Mouse (Mus musculus) neural tube, embryonic 13.5 days (tissue): ENCODE data around the gene Shisal1. TPM values are rescaled to one million over a fixed set of nuclear protein-coding genes. Genes with fewer than 3 reads are reported as not detected.
A peak's percentile ranks its signal among the peaks of the same experiment; 100 is the strongest.

Experiments
- ATAC-seq: fragments of 200-750 bp; cut with Nextera tagmentation; 2 replicates; pipeline ENCODE4 v1.8.0; 2017; ENCODE audit warnings: low read depth, mild to moderate bottlenecking, moderate TSS enrichment, moderate library complexity
- H3K27ac ChIP-seq: fragments of 300-500 bp; sonication (generic); replicated peaks from 2 replicates; pipeline ENCODE4 v1.5.1; 2015; ENCODE audit warnings: moderate library complexity, mild to moderate bottlenecking, inconsistent platforms
- H3K27me3 ChIP-seq: fragments of 300-500 bp; sonication (generic); 2 replicates; pipeline ENCODE4 v1.6.1; 2015; ENCODE audit warnings: mild to moderate bottlenecking, inconsistent platforms
- H3K36me3 ChIP-seq: fragments of 300-500 bp; sonication (generic); 2 replicates; pipeline ENCODE4 v1.6.1; 2015; ENCODE audit warnings: mild to moderate bottlenecking, inconsistent platforms
- H3K4me1 ChIP-seq: fragments of 300-500 bp; sonication (generic); replicated peaks from 2 replicates; pipeline ENCODE4 v1.6.1; 2015; ENCODE audit warnings: inconsistent platforms
- H3K4me2 ChIP-seq: fragments of 300-500 bp; sonication (generic); 2 replicates; pipeline ENCODE4 v1.6.1; 2015; ENCODE audit warnings: inconsistent platforms, mild to moderate bottlenecking, moderate library complexity
- H3K4me3 ChIP-seq: fragments of 300-500 bp; sonication (generic); 2 replicates; pipeline ENCODE4 v1.5.1; 2015; ENCODE audit warnings: mild to moderate bottlenecking, inconsistent platforms
- H3K9ac ChIP-seq: fragments of 300-500 bp; sonication (generic); 2 replicates; pipeline ENCODE4 v1.6.1; 2015; ENCODE audit warnings: moderate library complexity, mild to moderate bottlenecking, inconsistent platforms
- H3K9me3 ChIP-seq: fragments of 300-500 bp; sonication (generic); 2 replicates; pipeline ENCODE4 v1.6.1; 2016; ENCODE audit warnings: inconsistent platforms
- WGBS: fragments of 180-500 bp; shearing (Covaris S2); methylation state at CpG from one replicate; pipeline ENCODE4 v1.1.7; 2015; 5-methylcytosine and 5-hydroxymethylcytosine counted together
- polyA plus RNA-seq: library from polyadenylated mRNA; unstranded; fragments of >200 nt; fragmentation: Nextera tagmentation; extraction: Ambion mirVana; gene quantifications from 2 replicates; pipeline ENCODE4 v1.2.1, GENCODE M21; 2015

Shisal1 gene
- 10.1 and 13.4 TPM in 2 replicates for polyA plus RNA-seq

- H3K27ac ChIP-seq: peak within 1 kb of the TSS; percentile 49
Measured at GRCm38 (mm10) chr15:84446997-84447396, at the start of gene Shisal1. TSS of gene Shisal1 (minus strand) at chr15:84447097.

GRCm38 (mm10) chr15:84490486-84490885, 43.6 kb upstream of the Shisal1 start:
- Histone ChIP-seq H3K27me3 (no peaks in the 10 kb centered on the region), H3K27ac (0 out of 2 replicates have a peak overlapping the region, but pooled peaks have one; percentile 23), H3K9ac (no peak overlapping the region), H3K4me3 (no peak overlapping the region), H3K4me1 (peaks cover 8% of the 10 kb centered on the region), H3K36me3 (no peaks in the 10 kb centered on the region), H3K4me2 (no peak overlapping the region), H3K9me3 (no peaks in the 10 kb centered on the region)
- ATAC-seq: no peak
- 37% methylated on average over 7 of the region's 7 CpGs for WGBS

More at GRCm38 (mm10) chr15:84446997-84447396, at the start of gene Shisal1:
- 15% methylated on average over 9 of the region's 9 CpGs for WGBS
- Histone ChIP-seq H3K9me3 (no peaks in the 10 kb centered on the region), H3K4me2 (peak within 1 kb of the TSS; percentile 90), H3K9ac (peak within 1 kb of the TSS; percentile 85), H3K36me3 (no peaks in the 10 kb centered on the region), H3K4me1 (peaks cover 55% of the 10 kb centered on the region), H3K27me3 (peaks cover 48% of the 10 kb centered on the region), H3K4me3 (peak within 1 kb of the TSS; percentile 54)
- no peak for ATAC-seq

GRCm38 (mm10) chr15:84484255-84484654, 37.4 kb upstream of the Shisal1 start:
- 57% methylated on average over 4 of the region's 4 CpGs for WGBS
- no peak overlapping the region for H3K4me2 ChIP-seq
- H3K4me3 ChIP-seq: no peak overlapping the region
- H3K27ac ChIP-seq: 0 out of 2 replicates have a peak overlapping the region, but pooled peaks have one; percentile 13
- no peaks in the 10 kb centered on the region for H3K27me3 ChIP-seq
- H3K9ac ChIP-seq: no peak overlapping the region
- H3K36me3 ChIP-seq: no peaks in the 10 kb centered on the region
- no peaks in the 10 kb centered on the region for H3K9me3 ChIP-seq
- H3K4me1 ChIP-seq: peaks cover 49% of the 10 kb centered on the region
- no peak for ATAC-seq

- H3K27ac ChIP-seq: peak overlapping the region; percentile 46; the same call in 1 of the 2 replicates
- H3K27me3 ChIP-seq: no peaks in the 10 kb centered on the region
- no peaks in the 10 kb centered on the region for H3K36me3 ChIP-seq
- ATAC-seq: no peak
- H3K4me1 ChIP-seq: peaks cover 49% of the 10 kb centered on the region
- WGBS: 66% methylated on average over 5 of the region's 5 CpGs
- H3K4me3 ChIP-seq: no peak overlapping the region
- H3K4me2 ChIP-seq: no peak overlapping the region
- no peak overlapping the region for H3K9ac ChIP-seq
- H3K9me3 ChIP-seq: no peaks in the 10 kb centered on the region
Measured at GRCm38 (mm10) chr15:84483622-84484021, 36.7 kb upstream of the Shisal1 start.

- ATAC-seq: peak; percentile 73
- no peak overlapping the region for H3K4me2 ChIP-seq
- H3K9ac ChIP-seq: no peak overlapping the region
- WGBS: 30% methylated on average over 13 of the region's 13 CpGs
- H3K9me3 ChIP-seq: no peaks in the 10 kb centered on the region
- no peak overlapping the region for H3K4me3 ChIP-seq
- no peaks in the 10 kb centered on the region for H3K27me3 ChIP-seq
- H3K4me1 ChIP-seq: peaks cover 41% of the 10 kb centered on the region
- H3K36me3 ChIP-seq: no peaks in the 10 kb centered on the region
- H3K27ac ChIP-seq: peak overlapping the region; percentile 70
Measured at GRCm38 (mm10) chr15:84481259-84481877, 34.5 kb upstream of the Shisal1 start.

GRCm38 (mm10) chr15:84469391-84469790, 22.5 kb upstream of the Shisal1 start:
- no peaks in the 10 kb centered on the region for H3K9me3 ChIP-seq

GRCm38 (mm10) chr15:84467761-84468160, 20.9 kb upstream of the Shisal1 start:
- Histone ChIP-seq H3K9me3 (no peaks in the 10 kb centered on the region), H3K9ac (no peak overlapping the region), H3K4me3 (no peak overlapping the region), H3K4me2 (no peak overlapping the region), H3K27ac (no peak overlapping the region), H3K4me1 (peaks cover 21% of the 10 kb centered on the region), H3K36me3 (no peaks in the 10 kb centered on the region), H3K27me3 (peaks cover 6% of the 10 kb centered on the region; the same call in 1 of the 2 replicates)
- ATAC-seq: no peak
- WGBS: 69% methylated on average over 5 of the region's 5 CpGs

More at GRCm38 (mm10) chr15:84469391-84469790, 22.5 kb upstream of the Shisal1 start:
- Histone ChIP-seq H3K4me1 (peaks cover 17% of the 10 kb centered on the region), H3K27ac (no peak overlapping the region), H3K9ac (no peak overlapping the region), H3K4me3 (no peak overlapping the region), H3K27me3 (peaks cover 6% of the 10 kb centered on the region; the same call in 1 of the 2 replicates), H3K4me2 (no peak overlapping the region), H3K36me3 (no peaks in the 10 kb centered on the region)
- WGBS: 36% methylated on average over 8 of the region's 8 CpGs
- ATAC-seq: no peak

GRCm38 (mm10) chr15:84466458-84467267, 19.8 kb upstream of the Shisal1 start:
- Histone ChIP-seq H3K4me3 (no peak overlapping the region), H3K9me3 (no peaks in the 10 kb centered on the region), H3K27me3 (no peaks in the 10 kb centered on the region), H3K27ac (peak overlapping the region; percentile 74), H3K9ac (peak overlapping the region; percentile 19; the same call in 1 of the 2 replicates), H3K36me3 (no peaks in the 10 kb centered on the region), H3K4me2 (no peak overlapping the region), H3K4me1 (peaks cover 21% of the 10 kb centered on the region)
- ATAC-seq: no peak
- WGBS: 39% methylated on average over 13 of the region's 13 CpGs

- Histone ChIP-seq H3K4me3 (no peak overlapping the region), H3K36me3 (no peaks in the 10 kb centered on the region), H3K4me1 (peaks cover 12% of the 10 kb centered on the region), H3K27me3 (no peaks in the 10 kb centered on the region), H3K4me2 (no peak overlapping the region), H3K9ac (no peak overlapping the region), H3K27ac (no peak overlapping the region), H3K9me3 (no peaks in the 10 kb centered on the region)
- WGBS: 80% methylated on average over 2 of the region's 2 CpGs
- no peak for ATAC-seq
Measured at GRCm38 (mm10) chr15:84461429-84461828, 14.5 kb upstream of the Shisal1 start.

- WGBS: 76% methylated on average over 6 of the region's 6 CpGs
- Histone ChIP-seq H3K27ac (no peak overlapping the region), H3K27me3 (no peaks in the 10 kb centered on the region), H3K9ac (no peak overlapping the region), H3K36me3 (no peaks in the 10 kb centered on the region), H3K4me1 (0 out of 2 replicates have a peak, but pooled peaks cover under 1% of the 10 kb centered on the region), H3K4me3 (no peak overlapping the region), H3K4me2 (no peak overlapping the region), H3K9me3 (no peaks in the 10 kb centered on the region)
- ATAC-seq: no peak
Measured at GRCm38 (mm10) chr15:84458983-84459382, 12.1 kb upstream of the Shisal1 start.

- Histone ChIP-seq H3K9ac (no peak overlapping the region), H3K4me1 (peaks cover 8% of the 10 kb centered on the region), H3K4me2 (no peak overlapping the region), H3K9me3 (no peaks in the 10 kb centered on the region), H3K4me3 (no peak overlapping the region), H3K36me3 (no peaks in the 10 kb centered on the region), H3K27me3 (peaks cover 3% of the 10 kb centered on the region; the same call in 1 of the 2 replicates), H3K27ac (no peak overlapping the region)
- ATAC-seq: no peak
- 90% methylated on average over 6 of the region's 6 CpGs for WGBS
Measured at GRCm38 (mm10) chr15:84455286-84455685, 8.4 kb upstream of the Shisal1 start.

GRCm38 (mm10) chr15:84453091-84453490, 6.2 kb upstream of the Shisal1 start:
- no peak overlapping the region for H3K4me2 ChIP-seq
- H3K36me3 ChIP-seq: no peaks in the 10 kb centered on the region
- no peak for ATAC-seq
- no peak overlapping the region for H3K9ac ChIP-seq
- WGBS: 75% methylated on average over 2 of the region's 2 CpGs
- peaks cover 14% of the 10 kb centered on the region for H3K4me1 ChIP-seq
- H3K27me3 ChIP-seq: peaks cover 16% of the 10 kb centered on the region
- no peak overlapping the region for H3K4me3 ChIP-seq
- no peaks in the 10 kb centered on the region for H3K9me3 ChIP-seq
- no peak overlapping the region for H3K27ac ChIP-seq
